Mouse (Mus musculus) left cerebral cortex, postnatal 36 days (tissue): ENCODE measurements at regions not wholly inside any gene's neighbourhood (a gene's known extent, or its start where the extent isn't known, plus 50 kb on each side); places are given as distances from the start of the nearest gene placed in this dataset.
A peak's percentile ranks its signal among the peaks of the same experiment; 100 is the strongest.

Source experiments
- DNase-seq, 2 experiments: peaks; one replicate each; pipeline ENCODE4 v3.0.0; 2021 to 2022; ENCODE audit warnings: low spot score in 2 of 2, mixed read lengths in 1 of 2
- intact Hi-C: fragments of 180-260 bp; cut with DNase I; formaldehyde crosslinking; loops from one replicate; pipeline ENCODE4 v1.15.1; 2025

DNA sequence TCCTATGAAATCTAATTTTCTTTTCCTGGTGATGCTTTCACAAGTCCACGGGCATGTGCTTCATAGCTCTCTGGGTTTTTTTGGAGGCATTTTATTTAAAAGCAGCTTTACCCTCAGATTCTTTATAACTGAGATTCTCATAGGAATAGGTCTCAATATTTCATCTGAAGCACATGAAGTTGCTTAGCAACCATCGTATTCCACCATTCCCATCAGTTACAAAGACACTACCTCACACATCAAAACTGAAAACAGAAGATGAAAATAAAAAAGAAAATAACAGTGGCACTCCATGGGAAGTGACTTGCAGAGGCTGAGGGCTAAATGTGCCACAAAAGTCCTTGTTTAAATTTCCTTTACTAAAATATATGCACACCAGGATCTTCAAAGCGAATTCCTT lies 384.0 kb upstream of the 1700015G11Rik start:
- DNase-seq: no peak
- intact Hi-C loops: no loop called here

DNA sequence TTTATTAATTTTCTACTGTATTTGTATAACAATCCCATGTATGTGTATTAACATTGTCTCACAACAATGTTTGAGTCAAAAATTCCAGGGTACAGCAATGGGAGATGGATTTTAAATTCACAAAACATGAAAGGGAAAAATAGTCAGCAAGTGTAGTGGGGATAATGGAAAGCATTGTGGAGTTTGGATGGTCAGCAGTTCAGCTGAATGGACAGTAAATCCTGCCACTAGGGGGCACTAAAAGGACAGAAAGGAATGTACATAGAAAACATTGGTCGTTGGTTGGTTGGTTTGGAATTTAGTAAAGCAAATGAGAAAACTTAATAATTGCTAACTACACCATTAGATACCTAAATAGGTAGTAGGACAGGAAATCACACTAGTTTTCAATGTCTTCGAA lies 376.3 kb upstream of the 1700015G11Rik start:
- DNase-seq: peak; percentile 3 to 14
- intact Hi-C loops: no loop called here
